Mouse (Mus musculus) layer of hippocampus, postnatal 10 days (tissue): ENCODE results near the gene Dapk3. TPM values are rescaled to one million over a fixed set of nuclear protein-coding genes. Genes with fewer than 3 reads are reported as not detected.
"Not testable (repeated sequence)": the region's sequence is repeated elsewhere in the genome, so short reads cannot be mapped to it uniquely, and the experiment has no call there.

ENCODE experiments used
- DNase-seq, 2 experiments: peaks; one replicate each; pipeline ENCODE4 v3.0.0; 2021; ENCODE audit warnings: low spot score in 2 of 2
- total RNA-seq, 2 experiments: library from RNA; stranded (reverse); gene quantifications; 2 replicates each; pipeline ENCODE4 v1.2.3; 2021

Dapk3 gene
- total RNA-seq, 2 experiments from 2014 or later = 66.1 to 67.9 TPM

GRCm38 (mm10) chr10:81198990-81199389 lies 16.2 kb downstream of the Dapk3 start:
- DNase-seq = no peak

- no peak for DNase-seq
Observed at GRCm38 (mm10) chr10:81200141-81200540, 17.3 kb downstream of the Dapk3 start.

GRCm38 (mm10) chr10:81200605-81201287 lies 17.9 kb downstream of the Dapk3 start:
- no peak for DNase-seq

GRCm38 (mm10) chr10:81201807-81202758 lies 19.3 kb downstream of the Dapk3 start, which contains the start of gene Nmrk2:
Gene Nmrk2 (minus strand): TSS chr10:81202051.
- DNase-seq = no peak

- no peak for DNase-seq
Observed at GRCm38 (mm10) chr10:81202978-81203720, 20.3 kb downstream of the Dapk3 start.

GRCm38 (mm10) chr10:81204137-81204536 lies 21.3 kb downstream of the Dapk3 start:
- DNase-seq = no peak

- DNase-seq = no peak
Observed at GRCm38 (mm10) chr10:81210154-81210553, 27.3 kb downstream of the Dapk3 start.

GRCm38 (mm10) chr10:81216260-81216659 lies 33.5 kb downstream of the Dapk3 start:
- no peak for DNase-seq

GRCm38 (mm10) chr10:81216810-81217209 lies 34.0 kb downstream of the Dapk3 start:
- DNase-seq = no peak

- not testable (repeated sequence) for DNase-seq
Observed at GRCm38 (mm10) chr10:81217267-81217666, 34.5 kb downstream of the Dapk3 start.

GRCm38 (mm10) chr10:81217964-81218363 lies 35.2 kb downstream of the Dapk3 start:
- peak; percentile 59 to 69 for DNase-seq

GRCm38 (mm10) chr10:81221402-81222015 lies 38.7 kb downstream of the Dapk3 start:
- DNase-seq = no peak

- not testable (repeated sequence) for DNase-seq
Observed at GRCm38 (mm10) chr10:81223731-81224130, 40.9 kb downstream of the Dapk3 start.

- DNase-seq = no peak
Observed at GRCm38 (mm10) chr10:81229735-81230437, 47.1 kb downstream of the Dapk3 start.

GRCm38 (mm10) chr10:81230438-81231332 lies 47.9 kb downstream of the Dapk3 start, which contains the start of gene Atcay:
Gene Atcay (minus strand): TSS chr10:81230833.
- peak; percentile 72 to 80 for DNase-seq

- no peak for DNase-seq
Observed at GRCm38 (mm10) chr10:81231436-81231835, 48.6 kb downstream of the Dapk3 start.

- peak; percentile 90 to 95 for DNase-seq
Observed at GRCm38 (mm10) chr10:81232580-81233225, 49.9 kb downstream of the Dapk3 start, which contains the start of gene Zfr2. Gene Zfr2 (plus strand): TSS chr10:81233155.

GRCm38 (mm10) chr10:81233226-81233585 lies 50.4 kb downstream of the Dapk3 start:
- DNase-seq = no peak

GRCm38 (mm10) chr10:81234206-81234605 lies 51.4 kb downstream of the Dapk3 start:
- DNase-seq = no peak
